ENCODE assay signal across 10 mouse cellular contexts in genomic region chr5:122525238-122525931, GRCm38 (mm10). TPM values are rescaled to one million over a fixed set of nuclear protein-coding genes. Genes with fewer than 3 reads are reported as not detected.
DNase-seq lines count a peak whose midpoint lies in the region; ATAC-seq and TF ChIP-seq lines count a peak whose summit lies in the region.
"Had no signal": no experiment of that assay in that cellular context is flagged by ENCODE, and none has a peak within 500 bp of the region (broad histone marks: within the 10 kb centered on the region; RNA-seq: fewer than 3 reads in every experiment).

No protein-coding gene starts in this region.

- no peak overlapping the region for H3K4me3 ChIP-seq in kidney, embryonic 15.5 days (replicated peaks)
- H3K4me3 ChIP-seq in embryonic facial prominence, embryonic 13.5 days = no peak overlapping the region
- no peak overlapping the region for H3K4me3 ChIP-seq in heart, postnatal 0 days (ENCODE audit: low read depth, low read length)
- no peak overlapping the region for H3K4me3 ChIP-seq in lung, embryonic 15.5 days

- peak overlapping the region; percentile 78 for H3K27ac ChIP-seq in kidney, embryonic 15.5 days
- H3K27ac ChIP-seq in embryonic facial prominence, embryonic 13.5 days = 0 out of 2 replicates have a peak overlapping the region, but pooled peaks have one; percentile 2
- peak overlapping the region; percentile 94 for H3K27ac ChIP-seq in heart, postnatal 0 days (ENCODE audit: low read depth)
- peak overlapping the region; percentile 36 for H3K27ac ChIP-seq in lung, embryonic 15.5 days

- H3K4me1 ChIP-seq in kidney, embryonic 15.5 days = peaks cover 66% of the 10 kb centered on the region
- peaks cover 49% of the 10 kb centered on the region for H3K4me1 ChIP-seq in embryonic facial prominence, embryonic 13.5 days
- peaks cover 63% of the 10 kb centered on the region for H3K4me1 ChIP-seq in heart, postnatal 0 days (ENCODE audit: control insufficient read depth, insufficient read depth)
- peaks cover 44% of the 10 kb centered on the region for H3K4me1 ChIP-seq in lung, embryonic 15.5 days

- no peak overlapping the region for H3K9ac ChIP-seq in kidney, embryonic 15.5 days
- H3K9ac ChIP-seq in embryonic facial prominence, embryonic 13.5 days = peak overlapping the region; percentile 27; the same call in 1 of the 2 replicates
- 0 out of 2 replicates have a peak overlapping the region, but pooled peaks have one; percentile 30 for H3K9ac ChIP-seq in heart, postnatal 0 days (replicated peaks; ENCODE audit: low read depth, low read length)
- no peak overlapping the region for H3K9ac ChIP-seq in lung, embryonic 15.5 days

- no peak for TF ChIP-seq EP300 in heart, postnatal 0 days (IDR thresholded peaks at IDR 0.05; ENCODE audit: low read depth)

- TF ChIP-seq CTCF in heart, postnatal 0 days (IDR thresholded peaks at IDR 0.05; ENCODE audit: low read depth) = no peak

- H3K36me3 ChIP-seq in kidney, embryonic 15.5 days = no peaks in the 10 kb centered on the region
- H3K36me3 ChIP-seq in embryonic facial prominence, embryonic 13.5 days = no peaks in the 10 kb centered on the region
- no peaks in the 10 kb centered on the region for H3K36me3 ChIP-seq in heart, postnatal 0 days (replicated peaks; ENCODE audit: control insufficient read depth, insufficient read depth, low read length)
- no peaks in the 10 kb centered on the region for H3K36me3 ChIP-seq in lung, embryonic 15.5 days

- H3K4me2 ChIP-seq in kidney, embryonic 15.5 days = no peak overlapping the region
- no peak overlapping the region for H3K4me2 ChIP-seq in embryonic facial prominence, embryonic 13.5 days
- H3K4me2 ChIP-seq in heart, postnatal 0 days (ENCODE audit: low read depth, low read length) = no peak overlapping the region
- no peak overlapping the region for H3K4me2 ChIP-seq in lung, embryonic 15.5 days

- no peaks in the 10 kb centered on the region for H3K9me3 ChIP-seq in kidney, embryonic 15.5 days (replicated peaks)
- no peaks in the 10 kb centered on the region for H3K9me3 ChIP-seq in embryonic facial prominence, embryonic 13.5 days
- H3K9me3 ChIP-seq in heart, postnatal 0 days (replicated peaks; ENCODE audit: control insufficient read depth, low read length) = no peaks in the 10 kb centered on the region
- no peaks in the 10 kb centered on the region for H3K9me3 ChIP-seq in lung, embryonic 15.5 days

- WGBS in kidney, embryonic 15.5 days = 70% methylated on average over 14 of the region's 14 CpGs
- WGBS in embryonic facial prominence, embryonic 13.5 days = 83% methylated on average over 13 of the region's 14 CpGs
- WGBS in heart, postnatal 0 days = 63% methylated on average over 14 of the region's 14 CpGs
- 40% methylated on average over 14 of the region's 14 CpGs for WGBS in lung, embryonic 15.5 days

- no peaks in the 10 kb centered on the region for H3K27me3 ChIP-seq in kidney, embryonic 15.5 days
- H3K27me3 ChIP-seq in embryonic facial prominence, embryonic 13.5 days = no peaks in the 10 kb centered on the region
- H3K27me3 ChIP-seq in heart, postnatal 0 days (ENCODE audit: control insufficient read depth, insufficient read depth, low read length) = no peaks in the 10 kb centered on the region
- no peaks in the 10 kb centered on the region for H3K27me3 ChIP-seq in lung, embryonic 15.5 days

- ATAC-seq in kidney, embryonic 15.5 days (replicated peaks; ENCODE audit: low FRiP score) = no peak
- no peak for ATAC-seq in embryonic facial prominence, embryonic 13.5 days (ENCODE audit: insufficient number of reproducible peaks, insufficient read depth, low FRiP score, low TSS enrichment, low read depth)
- ATAC-seq in heart, postnatal 0 days (ENCODE audit: insufficient read depth, low read depth) = no peak
- ATAC-seq in lung, embryonic 15.5 days (ENCODE audit: borderline replicate concordance, extremely low read depth, low FRiP score, low TSS enrichment) = no peak

- no peak for DNase-seq in kidney, adult 11 months
- DNase-seq in heart, postnatal 0 days (ENCODE audit: low spot score) = no peak
- DNase-seq in adrenal gland, adult 2 months = no peak
- DNase-seq in embryo, embryonic 10 days (ENCODE audit: low spot score) = no peak
- DNase-seq in cerebellum, adult 11-12 months = no peak
- DNase-seq: cerebellum, adult 9-11 months; thymus, adult 18-20 months had no signal

RNA-seq across cellular contexts. Expression of gene Atp2a2, which starts 23.4 kb away (rescaled TPM):
- 37.3 and 37.8 TPM in 2 replicates for polyA plus RNA-seq in kidney, embryonic 15.5 days (2015; fragmentation: Nextera tagmentation; extraction: Ambion mirVana)
- polyA plus RNA-seq in embryonic facial prominence, embryonic 13.5 days (2015; fragmentation: Nextera tagmentation; extraction: Ambion mirVana) = 26.8 and 28.3 TPM in 2 replicates
- 2,277 and 2,295 TPM in 2 replicates for total RNA-seq in heart, postnatal 0 days (2014; rRNA removed; ENCODE audit: low replicate concordance)
- polyA plus RNA-seq in heart, postnatal 0 days (2015; fragmentation: Nextera tagmentation; extraction: Ambion mirVana) = 706 and 785 TPM in 2 replicates
- polyA plus RNA-seq in lung, embryonic 15.5 days (2015; fragmentation: Nextera tagmentation; extraction: Ambion mirVana) = 31.3 and 37.3 TPM in 2 replicates
- total RNA-seq in adrenal gland, adult 2 months (2021) = 100 to 1,000 TPM; 159 to 186 TPM
- polyA plus RNA-seq in adrenal gland, adult 2 months (2012; rRNA removed) = 50.5 and 66.8 TPM in 2 replicates

Comparison
In these comparisons a context has a peak if more than half of its experiments do, and no peak if none do; other contexts are left out.
1. H3K27ac ChIP-seq: peak in every context shown above with its lines; median percentile 94 in heart, postnatal 0 days; 78 in kidney, embryonic 15.5 days; 36 in lung, embryonic 15.5 days; 2 in embryonic facial prominence, embryonic 13.5 days.
2. H3K9ac ChIP-seq: peak in embryonic facial prominence, embryonic 13.5 days (single experiment) and heart, postnatal 0 days (single experiment); none in kidney, embryonic 15.5 days (single experiment) and lung, embryonic 15.5 days (single experiment).
3. RNA of gene Atp2a2, which starts 23.4 kb away (polyA plus RNA-seq): 706 to 785 TPM in heart, postnatal 0 days; 50.5 to 66.8 TPM in adrenal gland, adult 2 months, 37.3 to 37.8 TPM in kidney, embryonic 15.5 days, 31.3 to 37.3 TPM in lung, embryonic 15.5 days and 26.8 to 28.3 TPM in embryonic facial prominence, embryonic 13.5 days; every median in the first group is over 10 times any median in the second.